Mouse (Mus musculus): Measurements from ENCODE around the gene Veph1. TPM values are rescaled to one million over a fixed set of nuclear protein-coding genes. Genes with fewer than 3 reads are reported as not detected.

Veph1 gene
- polyA plus RNA-seq (2017; shearing (Covaris generic)), result under 1 TPM in 1 of 2 experiments, not detected in 1; 0.10 TPM

DNA sequence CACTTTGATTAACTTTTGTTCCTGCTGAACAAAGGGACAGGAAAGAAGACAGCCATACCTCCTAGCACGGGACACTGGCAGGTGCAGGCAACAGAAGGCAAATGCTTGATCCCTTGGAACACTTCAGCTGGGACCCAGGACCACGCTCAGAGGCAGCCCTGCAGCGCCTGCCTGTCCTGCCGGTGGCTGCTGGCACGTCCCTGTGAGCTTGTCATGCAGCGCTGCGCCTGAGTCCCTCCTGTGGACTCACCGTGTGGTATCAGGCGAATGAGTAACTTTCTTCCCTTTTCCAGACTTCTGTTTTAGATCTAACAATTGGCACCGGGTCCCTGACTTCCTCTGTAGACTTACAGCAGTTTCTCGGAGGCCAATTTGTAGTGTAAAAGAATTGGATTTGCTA is at the start of gene Veph1:
Gene Veph1, minus strand, starts transcription at position 293 of the 400 bp plus-strand sequence.

DNA sequence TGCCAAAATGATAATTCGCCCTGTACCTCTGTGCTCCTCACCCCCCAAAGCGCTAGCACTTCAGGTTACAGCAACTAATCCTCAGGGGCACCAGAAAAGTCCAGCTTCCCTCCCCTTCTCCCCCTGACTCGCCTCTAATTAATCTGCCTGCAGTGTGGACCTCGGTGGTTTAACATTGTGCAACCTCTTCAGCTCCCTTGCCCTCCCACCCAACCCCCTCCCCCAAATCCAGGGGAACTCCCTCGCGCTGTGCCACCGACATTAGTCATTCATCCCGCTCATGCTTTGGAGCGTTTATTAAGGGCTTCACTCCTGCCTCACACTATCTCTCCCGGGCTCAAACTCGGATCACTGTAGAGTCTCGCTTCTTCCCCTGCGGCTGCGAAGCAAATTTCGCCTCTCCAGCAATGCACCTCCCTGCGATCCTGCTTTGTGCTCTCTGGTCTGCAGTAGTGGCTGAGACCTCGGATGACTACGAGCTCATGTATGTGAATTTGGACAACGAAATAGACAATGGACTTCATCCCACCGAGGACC is 76.9 kb downstream of the Veph1 start, which contains the start of gene Ptx3:
Gene Ptx3, plus strand, starts transcription at position 256 of the 537 bp plus-strand sequence.

Other genes starting within 250 kb of the Veph1 start
- gene Ptx3, start 76.9 kb downstream of the Veph1 start, polyA plus RNA-seq (2017; shearing (Covaris generic)), result not detected

Data from activated CD4-positive, CD25-positive, alpha-beta regulatory T cell (primary cell).